Mouse (Mus musculus) hindbrain, embryonic 11.5 days (tissue): ENCODE results near the gene Gstp3. TPM values are rescaled to one million over a fixed set of nuclear protein-coding genes. Genes with fewer than 3 reads are reported as not detected.
"Not testable (repeated sequence)": the region's sequence is repeated elsewhere in the genome, so short reads cannot be mapped to it uniquely, and the experiment has no call there.

ENCODE experiments used
- ATAC-seq: fragments of 200-750 bp; cut with Nextera tagmentation; 2 replicates; pipeline ENCODE4 v1.8.0; 2017; ENCODE audit warnings: mild to moderate bottlenecking, moderate TSS enrichment, moderate library complexity; ENCODE audit not compliant: low FRiP score
- DNase-seq: peaks from one replicate; pipeline ENCODE4 v3.0.0-alpha.2; 2015; ENCODE audit warnings: low spot score
- H3K27ac ChIP-seq: fragments of 300-500 bp; sonication (generic); 2 replicates; pipeline ENCODE4 v1.5.1; 2014; ENCODE audit warnings: mild to moderate bottlenecking, low read depth, low read length
- H3K27me3 ChIP-seq: fragments of 300-500 bp; sonication (generic); 2 replicates; pipeline ENCODE4 v1.6.1; 2014; ENCODE audit warnings: mild to moderate bottlenecking, low read length, moderate library complexity, mixed read lengths; ENCODE audit not compliant: control insufficient read depth, insufficient read depth
- H3K36me3 ChIP-seq: fragments of 300-500 bp; sonication (generic); 2 replicates; pipeline ENCODE4 v1.6.1; 2014; ENCODE audit warnings: mild to moderate bottlenecking, low read length, moderate library complexity, mixed read lengths; ENCODE audit not compliant: control insufficient read depth, insufficient read depth
- H3K4me1 ChIP-seq: fragments of 300-500 bp; sonication (generic); replicated peaks from 2 replicates; pipeline ENCODE4 v1.6.1; 2014; ENCODE audit warnings: low read length, mixed read lengths; ENCODE audit not compliant: control insufficient read depth, insufficient read depth
- H3K4me2 ChIP-seq: fragments of 300-500 bp; sonication (generic); replicated peaks from 2 replicates; pipeline ENCODE4 v1.6.1; 2014; ENCODE audit warnings: mild to moderate bottlenecking, low read depth, low read length
- H3K4me3 ChIP-seq: fragments of 300-500 bp; sonication (generic); 2 replicates; pipeline ENCODE4 v1.5.1; 2014; ENCODE audit warnings: low read depth, low read length
- H3K9ac ChIP-seq: fragments of 300-500 bp; sonication (generic); 2 replicates; pipeline ENCODE4 v1.6.1; 2014; ENCODE audit warnings: low read depth, low read length
- H3K9me3 ChIP-seq: fragments of 300-500 bp; sonication (generic); 2 replicates; pipeline ENCODE4 v1.6.1; 2016; ENCODE audit warnings: low read length; ENCODE audit not compliant: control insufficient read depth
- WGBS: fragments of 180-500 bp; shearing (Covaris S2); extraction: QIAGEN DNeasy Blood & Tissue Kit; methylation state at CpG from one replicate; pipeline ENCODE4 v1.1.7; 2014; 5-methylcytosine and 5-hydroxymethylcytosine counted together
- polyA plus RNA-seq: library from polyadenylated mRNA; unstranded; fragments of >200 nt; fragmentation: Nextera tagmentation; extraction: Ambion mirVana; gene quantifications from 2 replicates; pipeline ENCODE4 v1.2.1, GENCODE M21; 2014

Gene Gstp3
- polyA plus RNA-seq, 1 experiment from 2014 or later: not detected

DNA sequence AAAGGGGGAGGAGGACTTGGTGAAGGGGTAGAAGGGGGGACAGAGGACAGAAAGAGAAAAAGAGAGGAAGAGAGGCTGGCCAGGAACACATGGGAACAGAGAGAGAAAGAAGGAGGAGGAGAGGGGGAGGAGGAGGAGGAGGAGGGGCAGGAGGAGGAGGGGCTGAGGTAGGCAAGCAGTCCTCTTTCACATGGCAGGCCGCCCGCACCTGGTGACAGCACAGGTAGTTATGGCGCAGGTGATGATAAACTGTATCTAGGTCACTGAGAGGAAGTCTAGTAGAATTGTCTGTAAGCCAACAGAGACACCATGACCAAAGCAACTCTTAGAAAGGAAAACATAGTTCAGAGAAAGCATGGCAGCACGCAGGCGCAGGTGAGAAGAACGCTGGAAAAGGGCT, 12.0 kb upstream of the Gstp3 start:
- Histone ChIP-seq H3K36me3 (no peaks in the 10 kb centered on the region), H3K27me3 (no peaks in the 10 kb centered on the region), H3K27ac (no peak overlapping the region), H3K4me1 (no peaks in the 10 kb centered on the region), H3K4me2 (no peak overlapping the region), H3K9me3 (no peaks in the 10 kb centered on the region), H3K4me3 (no peak overlapping the region), H3K9ac (no peak overlapping the region)
- WGBS: 93% methylated on average over 6 of the region's 6 CpGs
- no peak for DNase-seq
- no peak for ATAC-seq

DNA sequence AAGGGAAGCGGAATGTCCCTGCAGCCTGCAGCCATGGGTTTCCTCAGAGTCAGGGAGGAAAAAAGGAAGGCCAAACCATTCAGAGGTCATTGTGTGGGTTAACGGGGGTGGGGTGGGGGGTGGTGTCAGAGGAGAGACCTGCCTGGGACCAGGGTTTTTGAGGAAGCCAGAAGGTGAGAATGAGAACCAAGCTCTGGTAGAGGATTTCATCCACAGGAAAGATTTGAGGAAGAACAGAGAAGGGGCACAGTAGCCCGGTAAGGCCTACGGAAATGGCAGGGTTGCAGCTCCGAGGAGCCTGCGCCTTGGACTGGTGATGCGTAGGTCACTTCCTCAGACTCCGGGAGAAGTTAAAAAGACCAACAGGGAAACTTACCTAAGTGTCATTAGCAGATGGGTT, 11.4 kb upstream of the Gstp3 start:
- H3K9ac ChIP-seq: no peak overlapping the region
- no peak for ATAC-seq

DNA sequence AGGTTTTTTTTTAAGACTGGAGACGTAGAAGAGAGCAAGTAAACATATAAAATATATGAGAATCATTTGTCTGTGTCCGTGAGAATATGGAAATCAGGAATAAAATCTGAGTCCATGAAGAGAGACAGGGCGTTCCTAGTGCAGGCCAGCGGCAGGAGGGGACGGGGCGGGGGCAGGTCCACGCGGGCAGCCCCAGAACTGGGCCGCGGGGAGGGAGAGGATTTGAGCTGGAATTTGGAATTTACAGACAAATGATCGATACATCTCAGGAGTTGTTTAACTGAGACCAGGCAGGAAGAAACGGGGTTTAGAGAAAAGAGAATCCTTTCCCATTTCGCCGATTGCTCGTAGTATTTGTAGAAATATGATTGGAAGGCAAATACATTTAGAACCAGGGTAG, 10.9 kb upstream of the Gstp3 start:
- DNase-seq (no peak), ATAC-seq (no peak)
- Histone ChIP-seq H3K9ac (no peak overlapping the region), H3K36me3 (no peaks in the 10 kb centered on the region), H3K27me3 (no peaks in the 10 kb centered on the region), H3K27ac (no peak overlapping the region), H3K9me3 (no peaks in the 10 kb centered on the region), H3K4me1 (no peaks in the 10 kb centered on the region), H3K4me2 (no peak overlapping the region), H3K4me3 (no peak overlapping the region)
- 80% methylated on average over 15 of the region's 15 CpGs for WGBS

More for the DNA sequence above, 11.4 kb upstream of the Gstp3 start:
- WGBS: 80% methylated on average over 8 of the region's 8 CpGs
- Histone ChIP-seq H3K36me3 (no peaks in the 10 kb centered on the region), H3K4me1 (no peaks in the 10 kb centered on the region), H3K4me3 (no peak overlapping the region), H3K9me3 (no peaks in the 10 kb centered on the region), H3K27me3 (no peaks in the 10 kb centered on the region), H3K27ac (no peak overlapping the region), H3K4me2 (no peak overlapping the region)
- no peak for DNase-seq

DNA sequence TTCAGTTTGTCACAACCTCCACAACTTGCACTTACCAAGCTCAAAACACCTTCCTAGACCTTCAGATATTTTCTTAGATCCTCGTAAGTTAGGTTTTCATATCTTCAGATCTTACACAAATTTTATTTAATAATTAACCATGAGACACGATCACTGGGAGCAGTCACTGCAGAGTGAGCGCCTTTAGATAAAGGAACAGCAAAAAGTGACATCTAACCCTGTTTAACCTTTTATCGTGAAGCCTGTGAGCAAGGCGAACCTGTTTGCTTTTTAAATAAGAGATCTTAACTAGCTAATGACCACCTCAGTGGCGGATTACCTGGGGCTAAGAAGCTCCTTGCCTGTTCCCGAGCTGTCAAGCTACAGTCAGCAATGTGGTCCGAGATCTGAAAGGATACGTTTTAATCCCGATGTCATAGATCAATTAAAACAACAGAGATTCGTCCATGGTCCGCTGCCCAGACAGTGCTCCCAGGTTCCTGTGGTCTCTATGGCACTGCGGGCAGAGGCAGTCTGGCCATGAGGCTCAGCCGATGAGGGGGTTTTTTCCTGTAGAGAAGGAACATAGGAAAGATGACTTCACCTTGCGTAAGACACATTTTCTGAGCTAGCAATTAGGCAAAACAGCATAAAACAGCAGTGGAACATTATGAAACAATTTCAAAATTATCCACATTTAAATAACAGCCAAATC, 9.5 kb upstream of the Gstp3 start:
- no peaks in the 10 kb centered on the region for H3K36me3 ChIP-seq

DNA sequence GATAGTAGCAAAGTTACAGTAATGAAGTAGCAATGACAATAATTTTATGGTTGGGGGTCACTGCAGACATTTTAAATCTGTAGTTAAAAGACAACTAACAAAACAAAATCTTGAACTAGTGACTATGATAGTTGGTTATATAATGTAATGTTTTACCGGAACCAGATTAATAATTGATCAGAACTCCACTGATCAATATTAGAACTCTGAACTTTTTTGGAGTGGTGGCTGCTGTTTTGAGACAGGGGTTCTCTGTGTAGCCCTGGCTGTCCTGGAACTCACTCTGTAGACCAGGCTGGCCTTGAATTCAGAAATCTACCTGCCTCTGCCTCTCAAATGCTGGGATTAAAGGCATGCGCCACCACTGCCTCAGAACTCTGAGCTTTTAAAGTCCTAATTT, 8.9 kb upstream of the Gstp3 start:
- H3K27me3 ChIP-seq, H3K36me3 ChIP-seq, H3K4me1 ChIP-seq, H3K4me2 ChIP-seq, H3K9me3 ChIP-seq, H3K9ac ChIP-seq, H3K27ac ChIP-seq, DNase-seq, ATAC-seq, H3K4me3 ChIP-seq: not testable (repeated sequence)
- 100% methylated on average over 2 of the region's 2 CpGs for WGBS

More for the DNA sequence above, 9.5 kb upstream of the Gstp3 start:
- WGBS: 69% methylated on average over 15 of the region's 15 CpGs
- Histone ChIP-seq H3K27me3 (no peaks in the 10 kb centered on the region), H3K4me1 (no peaks in the 10 kb centered on the region), H3K9ac (no peak overlapping the region), H3K4me3 (no peak overlapping the region), H3K27ac (no peak overlapping the region), H3K9me3 (no peaks in the 10 kb centered on the region), H3K4me2 (no peak overlapping the region)
- no peak for DNase-seq
- ATAC-seq: no peak

DNA sequence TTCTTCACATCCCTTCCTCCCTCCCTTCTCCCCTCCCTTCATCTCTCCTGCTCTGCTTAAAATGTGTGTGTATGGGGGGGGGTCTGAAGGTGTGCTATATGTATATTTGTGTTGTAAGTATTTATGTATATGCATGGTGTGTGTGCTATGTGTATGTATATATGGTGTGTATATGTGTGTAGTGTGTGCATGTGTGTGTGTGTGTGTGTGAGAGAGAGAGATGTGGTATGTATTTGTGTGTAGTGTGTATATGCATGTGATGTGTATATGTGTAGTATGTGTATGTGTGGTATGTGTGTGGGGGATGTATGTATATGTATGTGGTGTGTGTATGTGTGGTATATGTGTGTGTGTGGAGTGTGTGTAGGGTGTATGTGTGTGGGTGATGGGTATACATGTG, 7.5 kb upstream of the Gstp3 start:
- H3K27ac ChIP-seq: no peak overlapping the region
- H3K36me3 ChIP-seq: no peaks in the 10 kb centered on the region
- no peaks in the 10 kb centered on the region for H3K4me1 ChIP-seq
- H3K4me2 ChIP-seq: no peak overlapping the region
- no peaks in the 10 kb centered on the region for H3K9me3 ChIP-seq
- no peak for DNase-seq
- H3K4me3 ChIP-seq: no peak overlapping the region
- ATAC-seq: no peak
- H3K27me3 ChIP-seq: no peaks in the 10 kb centered on the region
- no peak overlapping the region for H3K9ac ChIP-seq

DNA sequence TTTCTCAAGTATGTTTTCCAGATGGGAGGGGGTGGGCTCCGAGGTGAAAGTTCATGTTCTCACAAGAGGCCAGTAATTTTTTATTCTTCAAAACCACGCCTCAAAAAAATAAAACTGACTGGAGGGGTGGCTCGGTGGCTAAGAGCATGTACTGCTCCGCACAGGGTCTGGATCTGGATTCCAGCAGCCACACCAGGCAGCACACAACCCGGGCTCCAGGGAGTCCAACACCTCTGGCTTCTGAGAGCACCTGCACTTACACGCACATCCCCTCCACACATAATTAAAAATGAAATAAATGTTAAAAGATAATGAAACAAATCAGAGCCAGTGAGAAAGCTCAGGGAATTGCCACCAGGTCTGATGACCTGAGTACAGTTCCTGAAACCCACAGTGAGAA, 6.9 kb upstream of the Gstp3 start:
- Histone ChIP-seq H3K4me3 (no peak overlapping the region), H3K9me3 (no peaks in the 10 kb centered on the region), H3K27me3 (no peaks in the 10 kb centered on the region), H3K4me1 (no peaks in the 10 kb centered on the region), H3K36me3 (no peaks in the 10 kb centered on the region), H3K4me2 (no peak overlapping the region), H3K9ac (no peak overlapping the region), H3K27ac (no peak overlapping the region)
- WGBS: 85% methylated on average over 6 of the region's 6 CpGs
- no peak for DNase-seq
- no peak for ATAC-seq

DNA sequence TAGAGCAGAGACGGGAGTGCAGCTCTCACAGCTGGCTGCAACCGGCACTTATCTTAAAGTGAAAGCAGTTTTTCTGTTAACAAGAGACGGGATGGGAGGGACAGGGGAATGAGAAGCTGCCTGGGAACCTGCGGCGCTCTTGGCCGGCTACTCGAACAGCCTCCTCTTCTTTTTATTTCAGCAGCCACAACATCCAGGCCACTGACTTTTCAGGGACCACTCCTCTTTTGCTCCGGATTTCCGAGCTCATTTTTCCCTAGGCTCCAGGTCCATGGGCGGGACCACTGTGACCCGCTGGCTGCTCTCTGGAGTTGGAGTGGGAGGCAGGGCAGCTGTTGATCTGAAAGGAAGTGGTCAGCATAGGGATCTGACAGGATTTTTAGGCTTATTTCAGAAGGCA, 5.1 kb upstream of the Gstp3 start:
- DNase-seq: not testable (repeated sequence)

DNA sequence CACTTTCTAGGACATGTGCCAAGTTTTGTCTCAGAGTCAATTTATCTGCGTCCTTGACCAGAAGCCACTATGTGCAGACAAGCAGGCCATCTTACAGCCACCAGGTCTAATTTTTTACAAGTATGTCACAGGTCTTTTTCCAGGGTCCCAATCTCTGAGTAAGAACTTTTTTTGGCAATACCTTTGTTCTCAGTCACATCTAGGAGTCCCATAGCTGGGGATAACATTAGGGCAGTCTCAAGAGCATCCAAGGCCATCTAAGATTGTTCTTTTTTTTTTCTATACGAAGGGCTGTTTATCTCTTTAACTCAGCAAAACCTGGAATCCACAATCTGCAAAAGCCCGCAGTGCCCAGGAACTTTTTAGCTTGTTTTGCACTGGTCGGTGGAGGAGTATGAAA, 4.0 kb upstream of the Gstp3 start:
- not testable (repeated sequence) for H3K4me2 ChIP-seq, H3K4me1 ChIP-seq, H3K9ac ChIP-seq, ATAC-seq, H3K27me3 ChIP-seq, H3K36me3 ChIP-seq, H3K4me3 ChIP-seq, H3K27ac ChIP-seq, H3K9me3 ChIP-seq, DNase-seq
- WGBS: 87% methylated on average over 2 of the region's 4 CpGs

More for the DNA sequence above, 5.1 kb upstream of the Gstp3 start:
- not testable (repeated sequence) for ATAC-seq, H3K27me3 ChIP-seq, H3K4me3 ChIP-seq, H3K27ac ChIP-seq, H3K9me3 ChIP-seq, H3K4me2 ChIP-seq, H3K4me1 ChIP-seq, H3K9ac ChIP-seq, H3K36me3 ChIP-seq
- WGBS: 48% methylated on average over 2 of the region's 11 CpGs
